Mouse (Mus musculus): ENCODE measurements around the gene Socs2.
"Not testable (repeated sequence)": the region's sequence is repeated elsewhere in the genome, so short reads cannot be mapped to it uniquely, and the experiment has no call there.

Gene Socs2

DNA sequence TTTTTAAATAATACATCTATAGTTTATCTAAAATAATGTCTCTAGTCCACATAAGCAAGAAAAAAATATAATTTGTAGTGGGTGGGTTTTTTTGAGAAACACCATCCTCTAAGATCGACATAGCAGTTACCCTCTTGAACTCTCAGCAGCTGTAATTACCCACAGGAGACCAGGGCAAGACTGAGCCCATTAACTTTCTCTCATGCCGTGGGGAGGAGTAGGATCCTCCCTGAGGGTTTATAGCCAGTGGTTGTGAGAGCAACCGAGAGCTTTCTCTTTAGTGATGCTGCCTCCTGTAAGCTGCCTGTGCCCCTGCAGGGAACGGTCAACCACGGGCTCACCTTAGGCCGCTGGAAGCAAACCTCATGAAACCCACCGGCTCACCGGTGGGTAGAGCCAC lies 24.9 kb downstream of the Socs2 start:
- DNase-seq (ENCODE audit: low read depth), result no peak

DNA sequence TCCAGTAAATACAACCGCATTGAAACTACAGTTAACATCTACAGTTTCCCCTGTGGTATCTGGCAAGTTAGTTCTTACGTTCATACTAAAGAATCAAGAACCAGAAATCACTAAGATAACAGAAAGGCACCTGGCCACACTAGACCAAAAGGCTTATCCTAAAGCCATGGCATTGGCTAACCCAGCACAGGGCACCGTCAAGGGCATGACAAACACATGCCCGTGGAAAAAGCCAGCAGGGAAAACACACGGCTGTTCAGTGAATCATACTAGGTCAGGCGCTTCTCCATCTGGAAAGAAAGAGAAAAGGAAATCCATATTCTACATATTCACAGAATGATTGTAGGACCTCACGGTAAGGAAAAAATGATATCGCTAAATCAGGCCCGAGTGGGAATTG lies 26.1 kb downstream of the Socs2 start:
- no peak for DNase-seq (ENCODE audit: low read depth)

DNA sequence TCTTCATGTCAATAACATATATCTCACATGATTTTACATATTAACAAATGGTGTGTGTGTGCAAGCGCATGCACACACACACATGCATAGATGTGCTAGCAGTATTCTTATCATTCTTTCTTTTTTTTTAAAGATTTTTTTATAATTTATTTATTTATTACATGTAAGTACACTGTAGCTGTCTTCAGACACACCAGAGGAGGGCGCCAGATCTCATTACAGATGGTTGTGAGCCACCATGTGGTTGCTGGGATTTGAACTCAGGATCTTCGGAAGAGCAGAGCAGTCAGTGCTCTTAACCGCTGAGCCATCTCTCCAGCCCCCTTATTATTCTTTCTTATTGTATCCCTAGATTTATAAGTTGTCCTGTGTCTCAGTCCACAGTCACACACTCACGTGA lies 27.2 kb downstream of the Socs2 start:
- not testable (repeated sequence) for DNase-seq (ENCODE audit: low read depth)

DNA sequence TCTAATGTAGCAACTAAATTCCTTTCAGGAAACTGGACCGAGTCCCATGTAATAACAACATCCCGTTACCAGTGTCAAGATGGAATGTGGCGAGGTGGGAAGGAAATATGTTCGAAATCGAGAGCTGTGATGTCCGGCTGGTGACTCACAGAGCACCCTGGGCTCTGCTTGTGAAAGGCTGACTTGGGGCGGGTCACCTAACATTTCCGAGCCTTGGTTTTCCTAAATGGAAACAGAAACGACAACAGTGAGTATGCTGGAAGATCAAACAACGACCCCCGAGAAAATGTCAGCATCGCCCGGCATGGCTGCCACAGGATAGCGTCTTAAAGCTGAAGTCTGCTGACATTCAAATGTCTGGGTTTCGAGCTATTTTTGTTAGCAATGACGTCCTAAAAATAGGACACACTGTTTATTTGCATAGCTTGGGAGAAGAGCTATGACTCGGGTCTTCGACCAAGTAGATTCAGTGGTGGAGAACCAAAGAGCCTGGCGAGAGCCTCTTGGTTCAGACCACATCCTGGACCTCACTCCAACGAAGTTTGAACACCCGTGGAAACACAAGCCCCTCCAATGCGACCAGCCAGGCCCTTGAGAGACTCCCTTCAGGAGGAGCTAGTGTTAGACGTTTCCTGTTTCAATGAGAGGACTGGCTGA lies 28.0 kb downstream of the Socs2 start:
- DNase-seq (ENCODE audit: low read depth), result no peak

DNA sequence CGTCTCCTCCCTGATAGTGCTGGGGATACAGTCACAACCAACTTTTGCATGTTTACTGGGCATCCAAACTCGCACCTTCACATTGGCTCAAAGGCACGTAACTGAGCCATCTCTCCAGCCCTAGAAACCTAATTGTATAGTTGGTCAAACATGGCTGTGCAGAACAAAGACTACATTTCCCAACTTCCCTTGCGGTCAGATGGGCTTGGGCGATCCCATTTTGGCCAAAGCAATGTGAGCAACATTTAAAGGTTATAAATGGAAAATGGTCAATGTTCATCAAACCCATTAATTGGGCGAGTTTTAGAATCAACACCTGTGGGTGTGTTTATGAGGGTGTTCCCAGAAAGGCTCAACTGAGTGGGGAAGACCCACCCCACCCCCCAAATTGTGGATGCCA lies 30.5 kb downstream of the Socs2 start:
- DNase-seq (ENCODE audit: low read depth), result no peak

DNA sequence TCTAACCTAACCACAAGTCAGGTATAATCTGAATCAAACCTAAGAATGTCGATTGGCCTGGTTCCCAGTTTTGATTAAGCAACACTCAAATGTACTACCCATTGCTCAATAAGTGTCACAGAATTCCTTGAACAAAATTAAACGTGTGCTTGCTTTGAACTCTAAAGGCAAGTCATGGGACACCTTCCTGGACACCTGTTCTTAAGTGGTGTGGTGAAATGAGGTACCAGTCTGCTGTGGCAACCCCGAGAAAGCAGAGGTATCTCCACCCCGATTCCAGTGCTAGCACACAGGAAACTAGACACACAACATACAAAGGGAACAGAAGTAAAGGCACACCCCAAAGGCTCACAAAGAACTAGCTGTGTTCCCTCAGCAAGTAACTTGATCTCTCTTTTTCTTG lies 31.2 kb downstream of the Socs2 start:
- DNase-seq (ENCODE audit: low read depth), result no peak

DNA sequence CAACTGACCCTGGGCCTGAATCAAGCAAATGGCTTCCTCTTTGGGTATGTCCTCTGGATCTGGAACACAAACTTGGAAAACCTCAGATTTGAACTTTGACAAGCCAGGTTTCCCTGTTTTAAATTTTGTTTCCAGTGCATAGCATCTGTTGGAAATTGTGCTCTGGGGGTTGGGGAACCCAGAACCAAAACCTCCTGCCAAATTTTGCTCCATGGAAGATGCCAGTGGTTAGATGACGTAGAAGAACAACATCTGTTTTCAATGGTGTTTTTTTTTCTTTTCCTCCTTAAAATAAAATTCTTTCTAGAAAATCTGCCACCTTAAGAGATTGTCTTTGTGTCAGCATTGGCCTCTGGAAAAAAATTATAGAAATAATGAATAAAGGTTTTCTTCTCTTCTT lies 31.9 kb downstream of the Socs2 start:
- no peak for DNase-seq (ENCODE audit: low read depth)

DNA sequence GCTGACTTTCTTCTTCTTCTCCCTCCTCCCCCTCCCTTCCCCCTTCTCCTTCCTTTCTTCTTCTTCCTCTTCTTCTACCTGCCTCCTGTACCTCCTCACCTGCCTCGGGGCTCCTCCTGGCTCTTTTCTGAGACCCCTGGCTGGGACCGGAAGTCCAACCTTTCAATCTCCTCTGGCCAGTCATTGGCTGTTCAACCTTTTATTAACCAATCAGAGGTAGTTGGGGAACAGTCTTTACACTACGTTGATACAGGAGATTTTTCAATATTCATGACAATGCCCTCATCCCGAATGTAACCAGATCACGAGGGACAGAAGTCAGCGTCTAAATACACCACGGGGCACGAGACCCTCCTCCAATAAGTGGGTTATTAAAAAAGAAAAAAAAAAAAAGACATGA lies 32.5 kb downstream of the Socs2 start:
- no peak for DNase-seq (ENCODE audit: low read depth)

DNA sequence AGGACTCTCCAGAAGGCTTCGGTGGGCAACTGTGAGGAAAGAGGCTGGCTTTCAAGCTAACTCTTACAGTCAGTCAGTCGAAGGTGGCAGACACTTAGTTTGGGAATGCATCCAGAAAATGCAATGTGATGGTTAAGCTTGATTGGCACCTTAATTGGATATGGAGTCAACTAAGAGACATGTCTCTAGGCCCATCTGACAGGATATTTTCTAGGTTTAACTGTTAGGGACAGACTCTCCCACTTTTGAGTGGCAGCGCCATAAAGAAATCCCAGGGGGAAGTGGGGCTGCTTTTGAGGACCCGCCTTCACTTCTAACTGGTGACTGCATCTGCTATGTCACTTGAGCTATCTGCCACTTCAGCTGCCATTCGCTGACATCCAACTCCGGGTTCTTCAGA lies 43.6 kb downstream of the Socs2 start:
- no peak for DNase-seq (ENCODE audit: low read depth)

DNA sequence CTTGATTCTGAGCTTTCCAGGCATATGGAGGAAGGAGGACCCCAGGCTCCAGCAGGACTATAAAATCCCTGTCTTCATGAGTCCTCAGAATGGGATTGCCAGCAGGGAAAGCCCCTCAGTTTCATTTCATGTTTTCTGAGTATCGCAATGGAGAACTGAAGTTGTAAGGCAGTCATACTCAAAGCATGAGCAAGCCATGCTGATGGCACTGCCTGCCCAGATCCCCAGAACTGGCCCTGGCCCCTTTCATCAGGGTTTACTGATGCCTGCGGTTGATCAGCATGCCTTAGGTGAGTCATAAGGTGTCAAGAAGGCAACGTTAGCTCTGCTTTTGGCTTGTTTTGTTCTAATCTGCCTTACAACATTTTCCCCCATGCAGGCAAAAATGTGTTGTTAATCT lies 45.0 kb downstream of the Socs2 start:
- no peak for DNase-seq (ENCODE audit: low read depth)

DNA sequence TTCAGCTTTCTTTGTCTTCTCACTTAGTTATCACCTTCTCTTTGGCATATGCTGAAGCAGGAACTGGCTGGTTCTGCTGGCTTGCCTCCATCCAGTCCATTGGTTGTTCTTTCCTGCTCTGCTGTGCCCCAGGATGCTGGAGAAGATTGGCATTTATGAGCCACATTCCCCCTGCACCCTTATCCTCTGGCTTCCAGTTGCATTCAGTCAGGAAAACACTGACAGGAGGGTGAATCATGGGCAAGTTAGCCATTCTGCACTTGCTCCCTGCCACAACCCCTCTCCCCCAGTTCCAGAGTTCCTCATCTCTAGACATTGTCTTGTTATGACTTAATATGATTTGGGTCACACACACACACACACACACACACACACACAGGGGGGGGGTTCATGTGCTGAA lies 47.8 kb downstream of the Socs2 start:
- DNase-seq (ENCODE audit: low read depth), result no peak

DNA sequence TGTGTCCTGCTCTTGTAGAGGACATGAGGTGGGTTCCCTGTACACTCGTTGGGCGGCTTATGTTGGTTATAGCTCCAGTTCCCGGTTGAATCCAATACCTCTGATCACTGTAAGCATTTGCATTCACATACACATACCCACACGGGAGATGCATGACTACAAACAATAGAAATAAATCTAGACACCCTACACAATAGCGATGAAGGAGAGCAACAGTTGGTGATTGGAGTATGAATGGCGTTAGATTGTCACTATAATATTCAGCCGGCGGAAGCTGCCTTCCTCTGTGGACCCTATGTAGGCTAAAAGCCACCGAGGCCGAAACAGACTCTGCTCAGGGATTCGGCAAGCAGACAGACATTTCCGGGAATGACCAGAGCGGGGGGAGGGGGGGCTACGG lies 48.8 kb downstream of the Socs2 start:
- DNase-seq (ENCODE audit: low read depth), result no peak

DNA sequence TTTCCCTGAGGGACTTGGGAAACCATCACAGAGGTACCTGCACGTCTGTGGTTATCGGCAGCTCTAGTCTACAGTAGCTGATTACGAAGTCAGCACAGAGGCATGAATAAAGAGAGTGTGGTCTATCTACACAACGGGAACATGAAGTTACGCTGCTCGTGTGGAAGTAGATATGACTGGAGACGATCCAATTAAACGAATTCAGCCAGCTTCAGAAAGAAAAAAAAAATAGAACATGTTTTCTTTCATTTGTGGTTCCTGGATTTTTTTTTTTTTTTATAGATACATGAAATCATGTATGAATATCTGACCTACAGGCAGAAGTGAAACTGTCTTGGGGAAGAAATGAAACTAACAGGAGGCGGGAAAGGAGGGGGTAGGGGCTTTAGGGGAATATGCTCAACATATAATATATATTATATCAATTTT lies 49.3 kb downstream of the Socs2 start:
- no peak for DNase-seq (ENCODE audit: low read depth)

DNA sequence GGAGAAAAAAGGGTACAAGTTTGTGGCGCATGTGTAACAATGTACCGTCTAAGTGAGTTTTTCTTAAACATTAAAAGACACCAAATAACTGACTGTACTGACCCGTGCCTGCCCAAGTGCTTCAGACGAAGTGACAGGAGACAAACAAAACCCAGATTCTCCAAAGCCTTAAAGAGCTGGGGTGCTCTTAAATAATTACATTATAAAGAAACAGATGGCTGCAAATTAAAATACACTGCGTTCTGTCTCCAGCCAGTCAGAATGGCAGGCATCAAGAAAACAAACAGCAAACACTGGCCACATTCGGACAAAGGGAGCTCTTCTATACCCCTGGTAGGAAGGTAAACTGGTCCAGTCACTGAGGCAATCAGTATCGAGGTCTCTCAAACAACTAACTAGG lies 49.7 kb downstream of the Socs2 start:
- DNase-seq (ENCODE audit: low read depth), result no peak

DNA sequence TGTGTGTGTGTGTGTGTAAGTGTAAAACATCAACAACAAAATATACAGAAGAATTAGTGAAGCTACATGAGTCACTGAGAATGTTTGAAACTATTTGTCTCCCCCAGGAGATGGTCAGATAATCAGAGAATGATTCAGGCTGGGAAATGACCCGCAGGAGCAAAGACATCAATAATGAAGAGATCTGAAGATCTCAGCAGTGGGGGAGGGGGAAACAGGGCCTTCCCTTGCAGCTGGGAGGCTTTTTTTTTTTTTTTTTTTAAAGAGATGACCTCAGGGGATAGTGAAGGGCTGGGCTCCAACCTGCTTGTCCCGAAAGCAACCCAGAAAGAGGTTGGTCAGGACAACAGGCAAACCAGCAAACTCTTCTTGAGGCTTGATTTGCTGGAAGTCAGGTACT lies 54.7 kb downstream of the Socs2 start:
- DNase-seq (ENCODE audit: low read depth), result no peak

DNA sequence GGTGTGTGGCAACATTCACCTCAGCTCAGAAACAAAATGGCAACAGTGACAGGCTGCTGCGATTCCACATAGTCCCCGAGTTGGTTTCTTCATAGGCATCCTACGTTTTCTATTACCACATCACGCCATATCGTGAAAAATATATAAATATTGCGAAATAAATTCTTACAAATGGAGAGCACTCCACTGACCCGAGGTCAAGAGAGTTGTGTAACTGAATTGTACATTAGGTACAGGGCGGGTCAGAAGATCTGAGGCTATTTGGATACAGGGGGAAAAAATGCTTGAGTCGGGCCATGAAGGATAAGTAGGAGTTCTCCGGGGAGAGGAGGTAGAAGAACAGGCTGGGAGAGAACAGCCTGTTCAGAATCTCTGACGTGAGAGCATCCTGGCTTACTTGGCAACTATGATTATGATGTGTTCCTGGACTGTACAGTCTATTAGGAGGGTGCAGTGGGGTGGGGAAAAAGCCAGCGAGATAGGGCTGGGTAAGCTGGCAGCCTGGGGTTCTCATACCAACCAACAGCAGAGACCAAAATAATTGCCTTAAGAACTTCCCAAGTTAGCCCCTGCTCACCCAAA lies 55.6 kb downstream of the Socs2 start:
- no peak for DNase-seq (ENCODE audit: low read depth)

DNA sequence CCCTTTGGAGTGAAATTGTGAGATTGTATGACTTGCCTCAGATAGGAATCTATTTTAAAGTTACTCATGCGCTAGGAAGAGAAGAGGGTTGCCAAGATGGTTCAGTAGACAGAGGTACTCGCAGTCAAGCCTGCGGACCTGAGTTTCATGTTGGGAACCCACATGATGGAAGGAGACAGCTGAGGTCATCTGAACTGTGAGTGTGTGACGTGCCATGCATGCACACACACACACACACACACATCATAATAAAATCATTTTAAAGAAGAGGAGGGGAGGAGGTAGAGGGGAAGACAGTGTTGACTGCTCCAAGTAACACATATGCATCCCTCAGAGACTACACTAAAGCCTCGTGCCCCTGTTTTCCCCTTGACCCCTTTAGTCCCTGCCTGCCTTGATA lies 56.9 kb downstream of the Socs2 start:
- DNase-seq (ENCODE audit: low read depth), result no peak

DNA sequence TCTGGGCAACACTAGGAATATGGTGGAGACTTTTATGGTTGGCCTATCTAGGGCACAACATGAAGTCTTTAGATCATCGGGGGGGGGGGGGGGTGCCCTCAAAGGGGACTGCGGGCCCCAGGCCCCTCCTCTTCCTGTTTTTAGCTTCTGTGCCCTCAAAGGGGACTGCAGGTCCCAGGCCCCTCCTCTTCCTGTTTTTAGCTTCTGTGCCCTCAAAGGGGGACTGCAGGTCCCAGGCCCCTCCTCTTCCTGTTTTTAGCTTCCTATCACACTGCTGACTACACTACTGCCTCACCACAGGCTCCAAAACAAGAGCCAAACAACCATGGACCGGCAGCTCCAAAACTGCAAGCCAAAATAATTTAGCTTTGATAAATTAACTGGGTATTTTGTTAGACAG lies 59.3 kb downstream of the Socs2 start:
- no peak for DNase-seq (ENCODE audit: low read depth)

DNA sequence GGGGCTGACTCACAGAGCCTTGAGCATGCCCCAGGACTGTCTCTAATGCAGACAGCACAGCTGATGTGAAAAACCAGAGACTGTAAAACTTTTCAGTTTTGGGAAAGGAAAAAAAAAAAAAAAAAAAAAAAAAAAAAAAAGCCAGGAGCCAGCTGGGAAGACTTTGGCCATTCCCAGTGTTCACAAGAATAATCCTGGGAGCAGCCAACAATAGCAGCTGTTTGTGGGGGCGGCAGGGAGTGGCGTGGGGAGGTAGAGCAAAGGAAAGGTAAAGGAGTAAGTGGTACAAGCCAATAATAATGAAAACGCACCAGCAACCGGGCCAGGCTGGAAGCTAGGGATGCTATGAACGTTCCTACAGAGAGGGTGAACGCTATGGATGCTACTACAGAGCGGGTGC lies 60.3 kb downstream of the Socs2 start:
- no peak for DNase-seq (ENCODE audit: low read depth)

DNA sequence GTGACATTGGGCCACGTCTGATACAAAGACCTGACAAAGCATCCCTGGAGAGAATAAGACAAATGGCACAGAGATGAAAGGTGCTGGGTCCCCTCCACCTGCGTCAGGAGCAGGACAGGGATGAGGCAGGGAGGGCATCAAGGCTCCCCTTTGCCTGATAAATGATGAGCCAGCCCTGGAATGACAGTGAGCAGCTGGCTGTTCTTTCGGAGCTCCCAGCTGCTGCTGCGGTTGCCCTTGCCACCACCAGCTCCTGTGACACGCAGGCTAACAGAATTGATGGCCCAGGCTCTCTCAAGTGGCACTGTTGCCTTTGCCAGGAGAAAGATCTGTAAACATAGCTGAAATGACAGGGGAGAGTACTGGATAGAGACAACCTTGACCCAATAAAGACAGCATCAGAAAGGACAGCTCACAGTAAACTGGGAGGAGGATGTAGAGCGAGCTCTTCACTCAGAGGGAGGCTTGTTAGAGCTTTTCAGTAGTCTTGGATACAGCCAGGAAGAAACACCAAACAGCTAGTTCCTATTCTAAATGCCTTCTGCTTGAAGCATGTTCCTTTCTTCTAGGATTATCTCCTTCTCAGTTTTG lies 61.2 kb downstream of the Socs2 start:
- DNase-seq (ENCODE audit: low read depth), result no peak

DNA sequence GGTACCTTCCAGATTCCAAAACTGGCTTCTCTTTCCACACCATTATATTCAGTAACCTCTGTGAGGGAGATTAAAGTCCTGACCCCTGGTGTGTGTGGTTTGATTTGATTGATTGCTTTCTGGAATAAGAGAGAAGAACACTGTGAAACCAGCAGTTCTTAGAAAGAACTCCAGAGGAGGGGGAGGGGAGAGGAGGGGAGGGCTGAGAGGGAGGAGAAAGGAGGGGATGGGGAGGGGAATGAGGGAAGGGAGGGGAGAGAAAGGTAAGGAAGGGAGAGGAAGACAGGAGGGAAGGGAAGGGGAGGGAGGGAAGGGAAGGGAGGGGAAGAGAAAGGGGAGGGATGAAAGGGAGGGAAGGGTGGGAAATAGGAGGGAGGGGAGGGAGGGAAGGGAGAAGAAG lies 62.3 kb downstream of the Socs2 start:
- no peak for DNase-seq (ENCODE audit: low read depth)

DNA sequence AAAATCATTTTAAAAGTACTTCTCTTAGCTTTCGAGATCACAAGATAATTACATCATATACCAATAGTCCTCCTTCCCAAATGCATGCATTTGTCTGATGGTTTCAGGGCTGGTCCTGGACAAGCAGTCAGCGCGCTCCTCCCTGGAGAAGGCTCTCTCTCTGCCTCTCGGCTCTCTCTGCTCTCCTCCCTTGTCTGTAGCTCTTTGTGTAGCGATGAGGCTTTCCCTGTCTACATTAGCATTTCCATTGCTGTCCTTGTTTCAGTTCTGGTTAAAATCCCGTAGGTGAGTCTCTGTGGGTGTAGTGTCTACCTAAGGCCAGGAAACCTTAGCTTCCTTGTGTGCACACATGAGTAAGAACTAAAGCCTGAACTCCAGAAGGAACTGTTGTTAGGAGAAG lies 62.9 kb downstream of the Socs2 start:
- DNase-seq (ENCODE audit: low read depth), result no peak

DNA sequence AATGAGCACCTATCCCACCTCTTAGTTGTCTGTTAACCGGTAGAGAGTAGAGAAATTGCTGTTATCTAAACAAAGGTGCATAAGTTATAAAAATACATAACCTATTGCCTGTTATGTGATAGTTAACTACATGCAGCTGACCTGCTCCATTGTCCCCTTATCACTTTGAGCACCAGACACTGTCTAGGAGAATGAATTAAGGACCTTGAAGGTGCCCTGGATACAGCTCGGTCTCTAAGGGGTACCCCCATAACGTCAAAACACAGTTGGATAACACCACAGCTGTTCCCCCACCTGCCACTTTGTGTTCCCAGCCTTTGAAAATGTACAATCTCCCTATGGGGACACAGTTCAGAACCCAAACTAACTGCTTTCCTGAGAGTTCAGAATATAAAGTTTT lies 68.5 kb downstream of the Socs2 start:
- DNase-seq (ENCODE audit: low read depth), result no peak

DNA sequence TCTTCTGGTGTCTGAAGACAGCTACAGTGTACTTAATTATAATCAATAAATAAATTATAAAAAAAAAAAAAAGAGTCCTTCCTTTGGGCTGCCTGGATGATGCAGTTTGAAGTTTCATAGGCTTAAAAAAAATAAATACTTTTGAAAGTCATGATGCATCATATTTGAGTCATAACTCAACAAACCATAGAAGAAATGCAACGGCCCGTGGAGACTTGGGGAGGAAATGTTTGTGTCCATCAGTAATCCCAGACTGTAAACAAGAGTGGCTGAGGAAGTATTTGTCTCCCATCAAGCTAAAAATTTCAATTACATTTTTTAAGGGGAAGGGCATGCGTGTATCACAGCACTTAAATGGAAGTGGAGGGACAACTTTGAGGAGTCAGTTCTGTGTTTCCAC lies 69.2 kb downstream of the Socs2 start:
- no peak for DNase-seq (ENCODE audit: low read depth)

Measured in c-Kit-positive CD71-negative TER-119-negative erythroid progenitor cells, embryonic 14.5 days (primary cell).